Mouse (Mus musculus): ENCODE data around the gene Xpo5.

Xpo5 gene

GRCm38 (mm10) chr17:46284653-46285052 is 82.1 kb downstream of the Xpo5 start:
- no peak for DNase-seq (ENCODE audit: low read depth, low spot score)

DNA sequence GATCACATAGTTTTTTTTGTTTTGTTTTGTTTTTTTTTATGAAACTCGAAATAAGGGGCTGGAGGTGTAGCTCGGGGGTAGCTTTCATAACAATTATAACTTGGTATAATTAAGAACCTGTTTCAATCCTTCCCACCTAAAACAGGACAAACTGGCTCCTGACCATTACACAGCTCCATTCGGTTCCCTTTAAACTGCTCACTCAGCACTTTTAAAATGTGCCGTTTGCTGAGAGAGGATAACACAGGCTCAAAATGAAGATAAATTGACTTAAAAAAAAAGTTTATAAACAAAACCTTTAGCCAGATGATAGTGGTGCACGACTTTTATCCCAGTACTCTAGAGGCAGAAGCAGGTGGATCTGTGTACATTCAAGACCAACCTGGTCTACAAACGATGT is 82.8 kb downstream of the Xpo5 start:
- no peak for DNase-seq (ENCODE audit: low read depth, low spot score)

- DNase-seq (ENCODE audit: low read depth, low spot score) = no peak
Observed at GRCm38 (mm10) chr17:46287678-46288095, 85.1 kb downstream of the Xpo5 start.

All from embryo, embryonic 11.5 days (tissue).